Mouse (Mus musculus) left cerebral cortex, postnatal 36 days (tissue): ENCODE measurements around the gene Tpp2. TPM values are rescaled to one million over a fixed set of nuclear protein-coding genes. Genes with fewer than 3 reads are reported as not detected.
A peak's percentile ranks its signal among the peaks of the same experiment; 100 is the strongest.
"Not testable (repeated sequence)": the region's sequence is repeated elsewhere in the genome, so short reads cannot be mapped to it uniquely, and the experiment has no call there.

Experiments
- DNase-seq, 2 experiments: peaks; one replicate each; pipeline ENCODE4 v3.0.0; 2021 to 2022; ENCODE audit warnings: low spot score in 2 of 2, mixed read lengths in 1 of 2
- intact Hi-C: fragments of 180-260 bp; cut with DNase I; formaldehyde crosslinking; loops from one replicate; pipeline ENCODE4 v1.15.1; 2025
- total RNA-seq, 2 experiments: library from RNA; stranded (reverse); gene quantifications; 2 replicates each; pipeline ENCODE4 v1.2.3; 2021

The Tpp2 gene
- total RNA-seq: 10 to 100 TPM; 47.9 to 50.4 TPM

DNA sequence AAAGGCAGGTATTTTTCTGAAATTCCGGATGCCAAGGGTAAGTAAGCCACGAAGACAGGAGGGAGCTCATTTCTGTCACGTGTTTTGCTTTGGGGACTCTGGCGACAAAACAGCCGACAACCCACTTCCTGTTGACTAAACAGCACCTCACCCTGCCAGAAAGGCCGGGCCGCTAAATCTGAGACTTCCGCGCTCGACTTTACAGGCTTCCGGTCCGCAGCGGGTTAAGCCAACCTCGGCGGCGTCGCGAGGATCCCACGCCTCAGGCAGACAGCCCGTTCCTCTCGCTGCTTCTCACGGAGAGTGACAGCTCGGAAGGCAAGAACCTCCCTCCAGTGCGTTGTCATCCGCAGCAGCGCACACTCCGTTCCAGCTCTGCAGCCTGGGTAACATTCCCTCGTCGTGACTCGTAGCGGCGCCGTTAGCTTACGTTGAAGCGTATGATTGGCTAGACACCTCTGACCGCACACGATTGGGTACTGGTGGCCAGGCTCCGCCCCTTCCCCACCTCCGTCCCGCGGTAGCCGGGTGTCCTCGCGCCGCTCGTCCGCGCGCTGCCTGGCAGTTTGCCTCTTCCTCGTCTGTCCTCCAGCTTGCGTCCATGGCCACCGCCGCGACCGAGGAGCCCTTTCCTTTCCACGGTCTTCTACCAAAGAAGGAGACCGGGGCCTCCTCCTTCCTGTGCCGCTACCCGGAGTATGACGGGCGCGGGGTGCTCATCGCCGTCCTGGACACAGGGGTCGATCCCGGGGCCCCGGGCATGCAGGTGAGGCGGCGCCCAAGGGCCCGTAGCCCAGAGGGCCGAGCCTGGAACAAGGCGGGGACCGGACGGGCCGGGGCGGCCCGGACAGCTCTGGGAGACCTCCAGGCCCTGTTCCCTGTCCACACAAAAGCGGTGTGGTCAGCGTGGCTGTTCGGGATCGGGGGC is at the start of gene Tpp2:
TSS of gene Tpp2 (plus strand) at position 160 of the 928 bp plus-strand sequence.
- peak; percentile 98 to 99 for DNase-seq
- intact Hi-C loops: loop anchor here (10.0 kb wide), 2 partner anchors 109 to 181 kb away; partner anchors contain the start of genes Bivm, Kdelc1 and Uxs1

DNA sequence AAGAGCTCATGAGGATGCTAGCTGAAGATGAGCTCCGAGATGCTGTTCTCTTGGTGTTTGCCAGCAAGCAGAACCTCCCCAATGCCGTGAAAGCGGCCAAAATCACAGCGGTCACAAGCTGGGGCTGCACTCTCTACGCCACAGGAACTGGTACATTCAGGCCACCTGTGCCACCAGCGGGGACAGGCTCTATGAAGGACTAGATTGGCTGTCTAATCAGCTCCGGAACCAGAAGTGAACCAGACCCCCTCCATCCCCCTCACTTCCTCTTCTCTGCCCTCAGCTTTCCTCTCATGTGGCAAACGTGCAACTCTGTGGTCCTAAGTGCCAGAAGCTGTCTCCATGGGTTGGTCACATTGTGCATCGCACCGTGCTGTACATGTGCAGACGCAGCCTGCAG is 45.1 kb upstream of the Tpp2 start:
- intact Hi-C loops, DNase-seq: not testable (repeated sequence)

DNA sequence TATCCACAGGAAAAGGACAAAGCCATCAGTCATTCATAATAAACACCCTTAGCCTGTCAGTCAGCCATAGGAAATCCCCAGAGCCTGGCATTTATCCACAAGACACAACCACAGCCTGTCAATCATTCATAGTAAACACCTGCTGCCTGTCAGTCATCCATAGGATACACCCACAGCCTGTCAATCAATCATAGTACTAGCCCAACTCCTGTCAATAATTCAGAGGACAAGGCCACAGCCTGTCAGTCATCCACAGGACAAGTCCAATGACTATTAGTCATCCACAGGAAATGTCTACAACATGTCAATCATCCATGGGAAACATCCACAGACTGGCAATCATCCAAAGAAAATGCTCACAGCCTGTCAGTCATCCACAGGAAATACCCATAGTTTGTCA is 37.7 kb upstream of the Tpp2 start:
- intact Hi-C loops: loop anchor here (5.0 to 10.0 kb wide), 2 partner anchors 131 to 147 kb away; no protein-coding TSS in a partner anchor
- no peak for DNase-seq

DNA sequence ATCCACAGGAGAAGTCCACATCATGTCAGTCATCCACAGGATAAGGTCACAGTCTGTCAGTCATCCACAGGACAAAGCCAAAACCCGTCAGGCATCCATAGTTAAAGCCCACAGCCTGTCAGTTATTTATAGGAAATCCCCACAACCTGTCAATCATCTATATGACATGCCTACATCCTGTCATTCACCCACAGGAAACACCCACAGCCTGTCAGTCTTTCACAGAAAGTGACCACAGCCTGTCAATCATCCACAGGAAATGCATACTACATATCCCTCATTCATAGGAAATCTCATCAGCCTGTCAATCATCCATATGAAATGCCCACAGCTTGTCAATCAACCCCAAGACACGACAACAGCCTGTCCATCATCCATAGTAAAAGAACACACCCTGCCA is 36.3 kb upstream of the Tpp2 start:
- intact Hi-C loops: loop anchor here (5.0 to 10.0 kb wide), 2 partner anchors 132 to 145 kb away; no protein-coding TSS in a partner anchor
- no peak for DNase-seq

DNA sequence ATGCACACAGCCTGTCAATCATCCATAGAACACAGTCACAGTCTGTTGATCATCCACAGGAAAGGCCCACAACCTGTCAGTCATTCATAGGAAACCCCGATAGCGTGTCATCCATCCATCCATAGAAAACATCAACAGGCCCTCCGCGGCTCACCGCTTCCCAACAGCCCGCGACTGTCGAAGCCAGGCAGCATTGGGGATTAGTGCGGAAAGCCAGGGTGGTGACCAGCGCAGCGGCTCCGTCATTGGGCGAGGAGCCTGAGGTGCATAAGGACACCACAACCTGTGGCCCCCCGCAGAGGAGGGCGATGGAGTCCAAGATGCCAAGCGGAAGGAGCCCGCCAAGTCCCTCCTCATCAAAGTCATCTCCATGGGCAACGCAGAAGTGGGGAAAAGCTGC is 35.5 kb upstream of the Tpp2 start:
- intact Hi-C loops: loop anchor here (5.0 to 10.0 kb wide), 2 partner anchors 133 to 144 kb away; no protein-coding TSS in a partner anchor
- DNase-seq: no peak

DNA sequence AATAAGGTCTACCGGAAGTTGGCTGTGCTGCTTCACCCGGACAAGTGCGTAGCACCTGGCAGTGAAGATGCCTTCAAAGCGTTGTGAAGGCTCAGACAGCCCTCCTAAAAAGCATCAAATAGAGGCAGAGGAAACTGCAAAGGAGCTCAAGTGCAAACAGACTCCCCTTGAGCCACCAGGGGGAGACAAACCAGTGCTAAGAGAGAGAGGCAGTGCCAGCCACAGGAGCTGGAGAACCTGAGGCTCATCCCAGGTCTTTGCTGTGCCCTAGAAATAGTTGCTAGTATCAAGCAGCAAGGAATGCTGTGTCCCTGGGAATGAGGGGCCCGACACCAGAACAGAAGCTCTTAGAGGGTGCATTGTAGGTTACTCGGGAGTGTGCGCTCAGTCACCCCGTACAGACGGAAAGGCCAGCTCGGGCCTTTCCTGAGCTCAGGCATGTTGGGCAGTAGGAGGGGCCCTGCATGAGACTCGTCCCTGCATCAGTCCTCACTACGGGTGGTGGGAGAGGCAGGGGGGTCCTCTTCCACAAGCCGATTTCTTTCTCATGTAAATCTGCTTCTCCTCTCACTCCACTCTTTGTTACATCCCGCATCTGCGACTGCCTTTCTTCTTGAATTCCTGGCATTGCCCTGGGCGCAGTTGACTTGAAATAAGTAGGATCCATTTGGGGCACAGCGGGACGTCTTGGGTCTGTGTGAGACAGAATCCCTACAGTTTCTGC is 34.3 kb upstream of the Tpp2 start:
- intact Hi-C loops: loop anchor here (5.0 to 10.0 kb wide), 2 partner anchors 134 to 143 kb away; no protein-coding TSS in a partner anchor

DNA sequence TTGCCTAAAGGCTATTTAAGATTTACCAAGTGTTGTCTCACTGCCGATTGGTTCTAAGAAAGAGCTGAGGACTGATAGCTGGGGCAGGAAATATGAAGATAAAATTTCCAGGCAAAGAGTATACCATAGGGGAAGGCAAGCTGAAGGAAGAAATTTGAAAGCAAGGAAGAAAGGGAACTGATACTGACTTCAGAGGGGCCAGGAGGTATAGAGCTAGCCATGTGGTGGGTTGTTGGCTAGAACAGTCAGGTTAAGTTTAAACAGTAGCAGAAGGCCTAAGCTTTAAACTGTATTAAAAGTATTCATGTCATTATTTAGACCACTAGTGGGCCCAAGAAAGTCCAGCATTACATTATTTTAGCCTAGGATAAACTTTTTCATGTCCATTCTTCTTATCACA is 31.0 kb upstream of the Tpp2 start:
- no peak for DNase-seq
- intact Hi-C loops: no loop called here

More for the DNA sequence above, 34.3 kb upstream of the Tpp2 start:
- peak; percentile 70 to 71 for DNase-seq

DNA sequence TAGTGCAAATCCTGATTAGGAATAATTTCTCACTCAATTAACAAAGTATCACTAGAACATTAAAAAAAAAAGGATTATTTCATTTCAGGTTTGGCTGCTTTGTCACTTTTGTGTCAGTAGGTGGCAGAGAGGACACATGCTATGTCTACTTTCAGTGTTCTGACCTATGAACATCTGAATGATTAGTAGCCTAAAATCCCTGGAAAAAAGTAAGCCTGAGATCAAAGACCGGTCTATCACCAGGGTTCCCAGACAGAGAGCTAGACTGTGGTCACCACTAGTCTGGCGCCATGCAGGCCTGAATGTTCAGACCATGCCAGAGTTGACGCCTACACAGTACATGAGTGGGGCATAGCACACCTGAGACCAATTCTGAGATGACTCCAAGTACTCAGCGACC is 30.6 kb upstream of the Tpp2 start:
- DNase-seq: no peak
- intact Hi-C loops: no loop called here

DNA sequence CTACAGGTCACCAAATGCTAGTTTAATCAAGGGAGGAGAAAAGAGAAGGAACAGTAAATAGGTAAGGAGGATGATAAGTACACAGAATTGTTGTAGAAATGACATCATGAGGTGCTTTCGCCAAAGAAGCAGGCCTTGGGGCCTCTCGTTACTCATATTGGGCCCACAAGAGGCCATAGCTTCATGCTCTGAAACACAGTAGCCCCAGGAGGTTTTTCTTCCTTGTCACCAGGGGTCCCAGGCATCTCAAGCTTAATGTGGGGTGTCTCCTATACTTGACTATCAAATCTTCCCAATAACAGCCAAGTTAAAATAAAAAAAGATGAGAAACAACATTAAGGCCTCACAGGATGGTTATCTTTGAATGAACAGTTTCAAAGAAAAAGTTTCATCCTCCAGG is 18.0 kb upstream of the Tpp2 start:
- no peak for DNase-seq
- intact Hi-C loops: no loop called here

DNA sequence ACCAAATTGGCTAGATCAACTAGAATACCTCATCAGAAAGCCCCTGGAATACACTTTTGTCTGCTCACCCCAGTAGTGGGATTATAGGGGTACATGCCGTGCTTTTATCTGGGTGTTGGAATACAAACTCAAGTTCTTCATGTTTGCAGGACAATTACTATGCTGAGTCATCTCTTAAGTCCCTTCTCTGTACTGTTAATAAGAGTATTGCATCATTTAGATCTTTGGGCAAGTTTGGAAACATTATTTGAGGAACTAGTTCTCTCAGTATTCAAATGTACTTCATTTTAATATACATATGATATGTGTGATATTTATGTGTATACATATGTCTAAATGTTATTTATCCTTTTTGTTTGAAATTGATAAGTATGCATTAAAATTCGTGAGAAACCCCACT is 16.6 kb upstream of the Tpp2 start:
- intact Hi-C loops: no loop called here

DNA sequence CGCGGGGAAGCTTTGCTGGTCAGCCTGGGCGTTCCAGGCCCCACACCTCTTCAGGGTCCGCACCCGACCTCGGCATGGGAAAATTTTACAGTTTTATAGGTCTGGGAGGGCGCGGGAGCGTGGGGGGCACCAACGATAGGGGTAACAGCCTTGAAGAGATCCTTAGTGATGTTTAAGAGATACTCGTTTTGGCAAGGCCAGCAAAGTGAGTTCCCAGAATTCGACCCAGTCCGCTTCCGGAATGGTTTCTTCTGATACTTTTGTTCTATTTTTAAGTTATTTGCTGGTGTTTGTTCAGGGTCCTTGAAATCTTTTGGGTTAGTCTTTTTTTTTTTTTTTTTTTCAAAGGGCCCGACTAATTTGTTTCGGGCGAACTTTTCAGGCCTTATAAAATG is 966 bp downstream of the Tpp2 start:
- intact Hi-C loops: loop anchor here (10.0 kb wide), 2 partner anchors 110 to 180 kb away; partner anchors contain the start of genes Bivm, Kdelc1 and Uxs1
- DNase-seq: no peak

More for the DNA sequence above, 16.6 kb upstream of the Tpp2 start:
- DNase-seq: no peak

DNA sequence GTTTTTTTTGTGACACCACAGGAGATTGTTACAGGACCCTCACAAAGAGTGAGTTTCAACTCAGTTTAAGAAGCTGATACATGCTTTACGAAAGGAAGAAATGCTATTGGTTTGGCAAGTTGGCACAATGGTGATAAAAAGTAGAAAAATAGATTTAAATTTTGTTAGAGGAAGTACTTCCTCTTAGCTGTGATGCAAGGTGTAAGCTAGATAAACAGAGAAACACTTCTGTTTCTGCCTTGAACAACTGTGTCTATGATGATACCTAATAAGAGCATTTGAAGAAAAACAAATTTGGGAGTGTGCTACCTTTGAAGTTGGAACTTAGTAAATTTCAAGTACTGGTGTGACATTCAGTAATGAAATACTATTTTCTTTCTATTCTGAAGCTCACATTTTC is 5.9 kb downstream of the Tpp2 start:
- no peak for DNase-seq
- intact Hi-C loops: loop anchor here (10.0 kb wide), 2 partner anchors 115 to 175 kb away; partner anchors contain the start of genes Bivm, Kdelc1 and Uxs1

DNA sequence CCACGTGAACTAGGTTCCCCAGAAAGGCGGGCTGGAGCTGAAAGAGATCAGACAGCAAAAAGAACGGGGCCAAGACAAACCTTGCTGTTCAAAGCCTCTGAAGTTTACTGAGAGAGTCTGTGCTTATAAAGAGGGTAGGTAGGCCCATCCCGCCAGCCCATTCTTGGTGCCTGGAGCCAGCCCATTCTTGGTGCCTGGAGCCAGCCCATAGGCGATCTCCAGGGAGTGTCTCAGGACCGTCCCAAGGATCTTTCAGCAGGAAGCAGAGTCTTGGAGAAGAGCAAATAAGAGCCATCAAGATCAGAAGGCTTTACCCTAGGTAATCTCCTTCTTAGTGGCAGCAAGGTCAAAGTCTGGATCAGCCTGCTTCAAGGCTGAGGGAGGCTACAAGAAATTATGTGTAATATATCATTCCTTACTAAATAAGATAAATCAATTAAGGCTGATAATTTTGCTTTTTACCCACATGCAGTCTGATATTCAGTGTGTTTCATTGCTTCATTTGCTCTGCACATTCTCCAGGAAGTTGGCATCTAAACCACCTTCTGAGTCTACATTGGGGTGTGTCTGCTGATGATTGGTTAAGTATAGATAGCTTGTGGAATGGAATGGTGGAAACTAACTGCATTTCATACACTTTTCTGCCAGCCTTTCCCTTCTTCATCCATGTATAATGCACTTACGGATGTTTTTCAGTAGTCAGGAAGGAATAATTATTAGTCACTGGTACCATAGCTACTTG is 8.2 kb downstream of the Tpp2 start:
- DNase-seq: no peak
- intact Hi-C loops: no loop called here

DNA sequence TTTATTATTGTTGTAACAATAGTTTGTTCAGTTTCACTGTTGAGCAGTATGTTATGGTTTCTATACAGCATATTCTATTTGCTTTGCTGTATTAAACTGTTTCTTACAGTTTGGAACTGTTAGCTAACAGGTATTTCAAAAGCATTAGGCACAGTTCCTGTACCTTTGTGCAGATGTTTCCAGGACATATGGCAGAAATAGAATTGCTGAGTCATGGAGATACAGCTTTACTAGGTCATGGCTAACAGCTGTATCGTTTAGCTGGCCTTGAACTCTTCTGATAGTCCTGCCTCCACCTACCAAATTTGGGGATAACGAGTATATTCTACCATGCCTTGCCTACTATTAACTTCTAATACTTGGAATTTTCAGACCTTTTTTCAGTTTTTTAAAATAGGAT is 9.4 kb downstream of the Tpp2 start:
- DNase-seq: no peak
- intact Hi-C loops: no loop called here

DNA sequence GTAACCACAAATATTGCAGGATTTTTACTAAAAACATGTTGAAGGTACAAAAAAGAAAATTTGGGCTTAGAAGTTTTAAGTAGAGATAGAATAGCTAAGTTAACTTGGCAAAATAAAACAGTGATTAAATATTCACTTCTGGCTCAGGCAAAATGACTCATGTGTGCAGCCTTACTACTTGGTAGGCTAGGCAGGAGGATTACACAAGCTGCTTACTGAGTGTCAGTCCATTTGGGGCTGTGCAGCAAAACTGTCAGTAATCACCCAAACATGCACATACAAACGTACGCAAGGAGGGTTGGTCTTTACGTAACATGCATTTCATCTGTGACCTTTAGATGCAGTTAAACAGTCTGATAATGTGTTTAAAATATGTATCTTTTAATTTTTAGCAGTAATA is 20.2 kb downstream of the Tpp2 start:
- intact Hi-C loops: no loop called here
- DNase-seq: no peak

DNA sequence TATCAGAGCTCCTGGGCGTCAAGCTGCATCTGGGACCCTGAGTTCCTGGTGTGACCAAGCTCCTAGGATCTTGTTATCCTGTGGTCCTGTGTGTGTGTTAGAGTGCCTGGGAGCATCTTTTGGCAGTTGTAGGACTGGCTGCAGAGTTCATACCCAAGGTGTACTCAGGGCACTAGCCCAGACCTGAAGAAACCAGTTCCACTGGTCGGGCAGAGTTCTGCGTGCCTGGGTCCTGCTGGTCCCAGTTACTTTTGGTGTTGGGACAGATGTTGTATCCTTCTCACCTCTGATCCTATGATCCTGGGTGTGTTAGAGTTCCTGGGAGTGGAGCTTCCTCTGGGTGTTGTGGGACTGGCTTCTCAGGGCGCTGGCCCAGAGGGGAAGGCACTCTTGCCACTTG is 30.9 kb downstream of the Tpp2 start:
- intact Hi-C loops: no loop called here

DNA sequence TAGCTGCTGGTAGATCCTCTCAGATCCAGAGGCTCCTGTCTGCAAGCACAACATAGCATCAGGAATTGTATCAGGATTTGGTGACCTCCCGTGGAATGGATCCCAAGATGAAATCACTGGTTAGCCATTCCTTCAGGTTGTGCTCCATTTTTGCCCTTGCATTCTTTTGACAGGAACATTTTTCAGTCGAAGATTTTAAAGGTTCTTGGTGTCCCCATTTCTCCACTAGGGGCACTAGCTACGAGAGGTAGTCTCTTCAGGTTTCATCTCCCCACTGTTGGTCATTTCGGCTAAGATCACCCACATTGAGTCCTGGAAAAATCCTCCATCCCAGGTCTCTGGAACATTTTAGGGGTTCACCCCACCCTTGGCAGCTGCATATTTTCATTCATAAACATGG is 33.3 kb downstream of the Tpp2 start:
- intact Hi-C loops: no loop called here
- no peak for DNase-seq

More for the DNA sequence above, 30.9 kb downstream of the Tpp2 start:
- DNase-seq: no peak

DNA sequence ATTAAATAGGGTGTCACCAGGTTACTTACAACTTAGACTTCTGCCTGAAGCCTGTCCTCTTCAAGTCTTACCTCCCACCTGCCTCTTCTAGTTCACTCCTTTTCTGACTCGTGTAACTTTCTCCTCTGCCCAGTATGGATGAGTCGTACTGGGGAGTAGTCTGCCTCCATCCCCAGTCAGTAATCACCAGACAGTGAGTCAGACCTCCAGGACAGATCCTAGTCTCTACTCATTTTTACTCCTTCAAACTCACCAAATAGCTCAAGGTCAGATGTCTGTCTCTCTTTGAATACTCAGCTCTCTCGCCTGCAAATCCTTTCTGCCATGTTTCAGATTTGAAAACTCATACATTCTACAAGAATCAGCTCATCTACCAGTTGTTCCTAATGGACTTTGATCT is 35.9 kb downstream of the Tpp2 start:
- DNase-seq: no peak
- intact Hi-C loops: no loop called here

DNA sequence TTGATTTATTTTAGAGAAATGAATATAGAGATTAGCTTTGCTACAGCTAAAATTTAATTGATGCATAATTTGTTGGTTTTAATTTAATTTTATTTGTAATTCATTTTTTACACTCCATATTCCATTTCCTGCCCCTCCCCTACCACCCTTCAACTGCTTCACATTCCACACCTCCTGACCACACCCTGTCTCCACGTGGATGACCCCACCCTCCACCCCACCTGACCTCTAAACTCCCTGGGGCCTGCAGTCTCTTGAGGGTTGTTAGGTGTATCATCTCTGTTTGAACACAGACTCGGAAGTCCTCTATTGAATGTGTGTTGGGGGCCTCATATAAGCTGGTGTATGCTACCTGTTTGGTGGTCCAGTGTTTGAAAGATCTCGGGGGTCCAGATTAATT is 37.6 kb downstream of the Tpp2 start:
- DNase-seq: no peak
- intact Hi-C loops: no loop called here
